ENCODE assay signal across 8 mouse cellular contexts in genomic region chrX:168659803-168660202, GRCm38 (mm10). TPM values are rescaled to one million over a fixed set of nuclear protein-coding genes. Genes with fewer than 3 reads are reported as not detected.
DNase-seq lines count a peak whose midpoint lies in the region; ATAC-seq and TF ChIP-seq lines count a peak whose summit lies in the region.
"Not testable (repeated sequence)": the region's sequence is repeated elsewhere in the genome, so short reads cannot be mapped to it uniquely, and the experiment has no call there.

No protein-coding gene starts in this region.

- 57% methylated on average over 4 of the region's 4 CpGs for WGBS in heart, postnatal 0 days
- WGBS in kidney, postnatal 0 days = 63% methylated on average over 4 of the region's 4 CpGs

- peak; percentile 66 for DNase-seq in 3T3-L1 (ENCODE audit: low read depth, low spot score)
- DNase-seq in Patski (ENCODE audit: low read depth, low spot score); heart, postnatal 0 days (ENCODE audit: low spot score): not testable (repeated sequence)
- DNase-seq in cerebellum, adult 8-10 months = peak; percentile 18
- peak; percentile 67 for DNase-seq in kidney, postnatal 0 days (ENCODE audit: low spot score)
- DNase-seq in lung, postnatal 25 days (ENCODE audit: low spot score) = peak; percentile 38
- peak; percentile 71 for DNase-seq in retina, embryonic 14.5 days (ENCODE audit: low spot score)

- in situ Hi-C loops in Patski (cut with MboI; ENCODE audit: low pct_unique_long_range_greater_than_20kb) = loop anchor here (10.0 to 25.0 kb wide), 2 partner anchors 285 to 627 kb away; no protein-coding TSS in a partner anchor

- H3K36me3 ChIP-seq in heart, postnatal 0 days (replicated peaks; ENCODE audit: control insufficient read depth, insufficient read depth, low read length) = peaks cover 20% of the 10 kb centered on the region; the same call in 1 of the 2 replicates
- not testable (repeated sequence) for H3K36me3 ChIP-seq in kidney, postnatal 0 days (ENCODE audit: insufficient read depth, low read length)

- H3K4me3 ChIP-seq in heart, postnatal 0 days (ENCODE audit: low read depth, low read length); kidney, postnatal 0 days (replicated peaks; ENCODE audit: low read depth, low read length): not testable (repeated sequence)

- not testable (repeated sequence) for H3K27me3 ChIP-seq in Patski; heart, postnatal 0 days (ENCODE audit: control insufficient read depth, insufficient read depth, low read length); kidney, postnatal 0 days (ENCODE audit: insufficient read depth, low read length)

- peak; percentile 54 for TF ChIP-seq CTCF in Patski (IDR thresholded peaks at IDR 0.05)
- TF ChIP-seq CTCF in heart, postnatal 0 days (IDR thresholded peaks at IDR 0.05; ENCODE audit: low read depth) = peak; percentile 59
- TF ChIP-seq CTCF in kidney, postnatal 0 days (IDR thresholded peaks at IDR 0.05; ENCODE audit: low read depth) = peak; percentile 66

- not testable (repeated sequence) for H3K27ac ChIP-seq in heart, postnatal 0 days (ENCODE audit: low read depth); kidney, postnatal 0 days

- H3K9me3 ChIP-seq in heart, postnatal 0 days (replicated peaks; ENCODE audit: control insufficient read depth, low read length); kidney, postnatal 0 days (replicated peaks; ENCODE audit: low read length): not testable (repeated sequence)

- CTCF ChIA-PET in Patski (lab: Charles Lee) = interaction anchor here (0.6 to 1.6 kb wide), 4 partner anchors 9 to 11 kb away, joined by 3 to 6 read pairs (median 4); no protein-coding TSS in a partner anchor

- POLR2A ChIA-PET in Patski (lab: Charles Lee) = not testable (repeated sequence)

- not testable (repeated sequence) for H3K4me2 ChIP-seq in heart, postnatal 0 days (ENCODE audit: low read depth, low read length); kidney, postnatal 0 days (ENCODE audit: low read length)

- not testable (repeated sequence) for H3K9ac ChIP-seq in heart, postnatal 0 days (replicated peaks; ENCODE audit: low read depth, low read length); kidney, postnatal 0 days (ENCODE audit: low read depth, low read length)

- not testable (repeated sequence) for H3K4me1 ChIP-seq in heart, postnatal 0 days (ENCODE audit: control insufficient read depth, insufficient read depth); kidney, postnatal 0 days (replicated peaks; ENCODE audit: insufficient read depth, low read length)

- peak; percentile 78 for ATAC-seq in Patski
- ATAC-seq in erythroblast, adult 5-6 weeks (replicated peaks; ENCODE audit: low FRiP score, poor library complexity, severe bottlenecking) = peak; percentile 74; the same call in 1 of the 2 replicates
- ATAC-seq in heart, postnatal 0 days (ENCODE audit: insufficient read depth, low read depth); kidney, postnatal 0 days (replicated peaks; ENCODE audit: low FRiP score, low read depth): not testable (repeated sequence)

- not testable (repeated sequence) for TF ChIP-seq EP300 in heart, postnatal 0 days (IDR thresholded peaks at IDR 0.05; ENCODE audit: low read depth)

RNA-seq across cellular contexts. Expression of gene Msl3, which starts 13.9 kb away (rescaled TPM):
- polyA plus RNA-seq in Patski (2021) = 68.3 TPM
- 24.7 and 27.9 TPM in 2 replicates for total RNA-seq in erythroblast, adult 5-6 weeks (2015; ENCODE audit: low replicate concordance)
- total RNA-seq in erythroblast, adult 5-6 weeks (2017; ENCODE audit: low replicate concordance) = 26.9 and 32.4 TPM in 2 replicates
- total RNA-seq in heart, postnatal 0 days (2014; rRNA removed; ENCODE audit: low replicate concordance) = 48.5 and 53.4 TPM in 2 replicates
- 31.7 and 35.5 TPM in 2 replicates for polyA plus RNA-seq in heart, postnatal 0 days (2015; fragmentation: Nextera tagmentation; extraction: Ambion mirVana)
- 32.2 and 32.6 TPM in 2 replicates for polyA plus RNA-seq in kidney, postnatal 0 days (2015; fragmentation: Nextera tagmentation; extraction: Ambion mirVana)
